Mouse (Mus musculus) midbrain, embryonic 12.5 days (tissue): ENCODE measurements around the gene Gm5767. TPM values are rescaled to one million over a fixed set of nuclear protein-coding genes. Genes with fewer than 3 reads are reported as not detected.

Source experiments
- ATAC-seq: fragments of 200-750 bp; cut with Nextera tagmentation; 2 replicates; pipeline ENCODE4 v1.8.0; 2017; ENCODE audit warnings: low read depth, moderate TSS enrichment, moderate library complexity; ENCODE audit not compliant: low FRiP score
- H3K27ac ChIP-seq: fragments of 300-500 bp; sonication (generic); replicated peaks from 2 replicates; pipeline ENCODE4 v1.5.1; 2016; ENCODE audit warnings: mild to moderate bottlenecking
- H3K27me3 ChIP-seq: fragments of 300-500 bp; sonication (generic); 2 replicates; pipeline ENCODE4 v1.6.1; 2016; ENCODE audit warnings: mild to moderate bottlenecking
- H3K36me3 ChIP-seq: fragments of 300-500 bp; sonication (generic); 2 replicates; pipeline ENCODE4 v1.6.1; 2016
- H3K4me1 ChIP-seq: fragments of 300-500 bp; sonication (generic); 2 replicates; pipeline ENCODE4 v1.6.1; 2016
- H3K4me2 ChIP-seq: fragments of 300-500 bp; sonication (generic); replicated peaks from 2 replicates; pipeline ENCODE4 v1.6.1; 2016; ENCODE audit warnings: mild to moderate bottlenecking, moderate library complexity
- H3K4me3 ChIP-seq: fragments of 300-500 bp; sonication (generic); 2 replicates; pipeline ENCODE4 v1.5.1; 2016; ENCODE audit warnings: mild to moderate bottlenecking
- H3K9ac ChIP-seq: fragments of 300-500 bp; sonication (generic); replicated peaks from 2 replicates; pipeline ENCODE4 v1.6.1; 2016; ENCODE audit warnings: mild to moderate bottlenecking, moderate library complexity
- H3K9me3 ChIP-seq: fragments of 300-500 bp; sonication (generic); 2 replicates; pipeline ENCODE4 v1.6.1; 2016; ENCODE audit warnings: mild to moderate bottlenecking
- WGBS: fragments of 180-500 bp; shearing (Covaris S2); methylation state at CpG from one replicate; pipeline ENCODE4 v1.1.7; 2016; 5-methylcytosine and 5-hydroxymethylcytosine counted together
- polyA plus RNA-seq: library from polyadenylated mRNA; unstranded; fragments of >200 nt; fragmentation: Nextera tagmentation; extraction: Ambion mirVana; gene quantifications from 2 replicates; pipeline ENCODE4 v1.2.1, GENCODE M21; 2016

The Gm5767 gene
- not detected in 2 replicates for polyA plus RNA-seq

- ATAC-seq: no peak
- Histone ChIP-seq H3K4me1 (no peaks in the 10 kb centered on the region), H3K9me3 (no peaks in the 10 kb centered on the region), H3K27me3 (0 out of 2 replicates have a peak, but pooled peaks cover 3% of the 10 kb centered on the region), H3K4me3 (no peak within 1 kb of the TSS), H3K4me2 (no peak within 1 kb of the TSS), H3K27ac (no peak within 1 kb of the TSS), H3K9ac (no peak within 1 kb of the TSS), H3K36me3 (peaks cover 5% of the 10 kb centered on the region; the same call in 1 of the 2 replicates)
- 90% methylated on average over 5 of the region's 5 CpGs for WGBS
These were observed at the start of gene Gm5767 for GRCm38 (mm10) chr16:8680470-8680869. Gm5767 (plus strand) TSS chr16:8680770.

GRCm38 (mm10) chr16:8631428-8631827, 49.1 kb upstream of the Gm5767 start:
- WGBS: 92% methylated on average over 5 of the region's 5 CpGs
- H3K27ac ChIP-seq: no peak overlapping the region
- no peaks in the 10 kb centered on the region for H3K27me3 ChIP-seq
- H3K9me3 ChIP-seq: no peaks in the 10 kb centered on the region
- H3K4me2 ChIP-seq: no peak overlapping the region
- no peak overlapping the region for H3K4me3 ChIP-seq
- H3K9ac ChIP-seq: no peak overlapping the region
- peaks cover 11% of the 10 kb centered on the region for H3K4me1 ChIP-seq
- peaks cover 21% of the 10 kb centered on the region for H3K36me3 ChIP-seq
- no peak for ATAC-seq

- ATAC-seq: no peak; the same call in none of the 2 replicates
- under 1% methylated on average over 13 of the region's 13 CpGs for WGBS
- H3K9me3 ChIP-seq: no peaks in the 10 kb centered on the region
- peak overlapping the region; percentile 86 for H3K9ac ChIP-seq
- peaks cover 26% of the 10 kb centered on the region for H3K36me3 ChIP-seq
- H3K4me1 ChIP-seq: peaks cover 22% of the 10 kb centered on the region
- H3K27me3 ChIP-seq: no peaks in the 10 kb centered on the region
- H3K4me3 ChIP-seq: peak overlapping the region; percentile 62
- H3K27ac ChIP-seq: peak overlapping the region; percentile 81
- peak overlapping the region; percentile 77 for H3K4me2 ChIP-seq
These were observed 43.7 kb upstream of the Gm5767 start for GRCm38 (mm10) chr16:8636867-8637216.

GRCm38 (mm10) chr16:8637217-8638051, 43.1 kb upstream of the Gm5767 start, which contains the start of the genes Pmm2 and Tmem186:
Pmm2 (plus strand) TSS chr16:8637674.
Tmem186 (minus strand) TSS chr16:8637712.
- H3K4me3 ChIP-seq: peak within 1 kb of the TSS; percentile 62
- WGBS: under 1% methylated on average over 59 of the region's 59 CpGs
- H3K27ac ChIP-seq: peak within 1 kb of the TSS; percentile 81
- peak within 1 kb of the TSS; percentile 77 for H3K4me2 ChIP-seq
- ATAC-seq: peak; percentile 92
- peaks cover 22% of the 10 kb centered on the region for H3K4me1 ChIP-seq
- peak within 1 kb of the TSS; percentile 86 for H3K9ac ChIP-seq
- H3K27me3 ChIP-seq: no peaks in the 10 kb centered on the region
- H3K36me3 ChIP-seq: peaks cover 22% of the 10 kb centered on the region
- no peaks in the 10 kb centered on the region for H3K9me3 ChIP-seq

DNA sequence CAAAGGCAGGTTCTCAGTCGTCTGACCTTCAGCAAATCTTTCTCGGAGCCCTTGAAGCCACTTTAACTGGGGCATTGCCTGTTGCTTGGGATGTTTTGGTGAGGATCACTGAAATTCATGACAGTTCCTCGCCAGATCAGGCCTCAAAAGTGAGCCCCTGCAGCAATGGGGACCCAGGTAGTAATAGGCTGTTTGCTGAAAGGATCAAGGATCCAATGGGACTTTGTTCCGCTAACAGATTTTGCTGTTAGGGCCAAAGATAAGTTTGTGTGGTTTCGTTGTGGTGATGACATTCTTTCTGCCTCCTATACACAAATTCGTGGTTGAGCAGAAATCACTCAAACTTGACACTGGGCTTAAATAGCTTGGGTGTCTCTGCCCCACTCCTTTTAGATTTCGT, 42.4 kb upstream of the Gm5767 start:
- Histone ChIP-seq H3K27me3 (no peaks in the 10 kb centered on the region), H3K36me3 (peaks cover 29% of the 10 kb centered on the region), H3K9ac (peak overlapping the region; percentile 86), H3K9me3 (no peaks in the 10 kb centered on the region), H3K4me1 (peaks cover 22% of the 10 kb centered on the region), H3K27ac (peak overlapping the region; percentile 81; the same call in 1 of the 2 replicates), H3K4me3 (peak overlapping the region; percentile 62), H3K4me2 (peak overlapping the region; percentile 77)
- no peak for ATAC-seq
- WGBS: 45% methylated on average over 7 of the region's 7 CpGs

DNA sequence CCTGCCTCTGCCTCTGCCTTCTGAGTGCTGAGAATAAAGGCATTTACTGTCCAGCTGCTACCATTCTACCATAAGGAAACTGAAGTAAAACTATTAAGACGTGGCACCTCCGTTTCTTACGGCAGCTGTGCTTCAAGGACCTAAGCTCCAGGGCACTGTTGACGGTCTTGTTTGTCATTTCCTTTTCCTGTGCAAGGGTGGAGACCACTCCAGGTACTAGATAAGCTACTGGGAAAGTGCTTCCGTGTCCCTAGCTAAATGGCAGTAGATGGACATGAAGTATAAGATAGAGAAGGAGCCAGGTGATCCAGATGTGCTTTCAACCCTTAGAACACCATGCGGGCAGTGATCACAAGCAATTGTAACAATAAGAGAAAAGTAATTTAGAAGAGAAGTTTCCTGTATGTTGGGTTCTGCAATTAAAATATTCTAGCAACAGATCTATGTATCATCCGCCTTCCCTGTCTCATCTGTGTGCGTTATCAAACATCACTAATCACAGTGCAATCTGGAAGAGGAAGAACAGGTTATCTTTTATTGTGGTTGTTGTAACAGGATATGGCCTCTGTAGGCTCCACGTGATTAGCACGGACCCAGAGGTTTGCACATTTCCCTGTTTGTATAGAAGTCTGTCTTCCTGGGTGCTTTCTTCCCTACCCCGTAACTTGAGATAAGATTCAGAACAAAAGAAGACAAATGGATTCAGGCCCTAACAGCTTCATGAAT, 40.9 kb upstream of the Gm5767 start:
- no peak overlapping the region for H3K4me3 ChIP-seq
- no peak overlapping the region for H3K4me2 ChIP-seq
- WGBS: 93% methylated on average over 11 of the region's 11 CpGs
- peaks cover 22% of the 10 kb centered on the region for H3K4me1 ChIP-seq
- no peaks in the 10 kb centered on the region for H3K9me3 ChIP-seq
- peaks cover 41% of the 10 kb centered on the region for H3K36me3 ChIP-seq
- no peak overlapping the region for H3K27ac ChIP-seq
- no peaks in the 10 kb centered on the region for H3K27me3 ChIP-seq
- ATAC-seq: no peak
- H3K9ac ChIP-seq: no peak overlapping the region

DNA sequence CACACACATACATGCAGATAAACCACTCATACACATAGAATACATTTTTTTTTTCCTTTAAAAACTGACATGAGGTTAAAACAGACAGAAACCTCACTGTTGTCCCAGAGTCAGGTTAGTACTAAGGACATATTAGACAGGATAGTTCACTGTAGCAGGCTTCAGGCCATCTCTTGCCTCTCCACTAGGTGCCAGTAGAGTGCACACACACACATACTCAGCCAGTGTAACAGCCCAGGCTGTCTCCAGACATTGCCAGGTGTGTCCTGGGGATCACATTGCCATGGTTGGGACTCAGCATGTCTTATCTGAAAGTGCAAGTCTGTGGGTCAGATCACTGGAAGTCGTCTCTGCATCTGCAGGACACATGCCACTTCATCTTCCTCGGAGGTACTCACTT, 36.7 kb upstream of the Gm5767 start:
- Histone ChIP-seq H3K27ac (no peak overlapping the region), H3K4me3 (no peak overlapping the region), H3K27me3 (no peaks in the 10 kb centered on the region), H3K9me3 (no peaks in the 10 kb centered on the region), H3K4me1 (peaks cover under 1% of the 10 kb centered on the region; the same call in 1 of the 2 replicates), H3K9ac (no peak overlapping the region), H3K36me3 (peaks cover 67% of the 10 kb centered on the region), H3K4me2 (no peak overlapping the region)
- WGBS: 75% methylated on average over 2 of the region's 2 CpGs
- peak; percentile 65; the same call in 1 of the 2 replicates for ATAC-seq

DNA sequence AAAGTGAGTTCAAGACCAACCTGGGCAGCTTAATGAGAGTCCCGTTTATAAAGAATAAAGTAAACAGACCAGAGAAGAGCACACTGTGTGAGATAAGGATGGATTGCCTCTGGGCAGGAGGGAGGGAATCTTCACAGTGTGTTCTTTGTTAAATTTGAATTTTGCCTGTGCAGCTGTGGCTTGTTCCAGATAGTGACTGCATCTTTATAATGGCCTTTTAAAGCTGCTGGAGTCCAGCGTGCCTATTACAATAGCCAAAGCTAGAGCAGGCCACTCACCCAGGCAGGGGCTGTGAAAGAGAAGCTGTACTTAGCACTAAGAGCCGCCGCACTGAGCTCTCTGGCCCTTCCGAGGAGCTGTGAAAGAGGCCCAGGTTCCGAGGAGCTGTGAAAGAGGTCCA, 35.0 kb upstream of the Gm5767 start:
- WGBS: 91% methylated on average over 6 of the region's 6 CpGs
- H3K36me3 ChIP-seq: peaks cover 81% of the 10 kb centered on the region
- H3K9me3 ChIP-seq: no peaks in the 10 kb centered on the region
- H3K4me3 ChIP-seq: no peak overlapping the region
- H3K27ac ChIP-seq: no peak overlapping the region
- no peak for ATAC-seq
- H3K9ac ChIP-seq: no peak overlapping the region
- no peak overlapping the region for H3K4me2 ChIP-seq
- no peaks in the 10 kb centered on the region for H3K27me3 ChIP-seq
- H3K4me1 ChIP-seq: no peaks in the 10 kb centered on the region

DNA sequence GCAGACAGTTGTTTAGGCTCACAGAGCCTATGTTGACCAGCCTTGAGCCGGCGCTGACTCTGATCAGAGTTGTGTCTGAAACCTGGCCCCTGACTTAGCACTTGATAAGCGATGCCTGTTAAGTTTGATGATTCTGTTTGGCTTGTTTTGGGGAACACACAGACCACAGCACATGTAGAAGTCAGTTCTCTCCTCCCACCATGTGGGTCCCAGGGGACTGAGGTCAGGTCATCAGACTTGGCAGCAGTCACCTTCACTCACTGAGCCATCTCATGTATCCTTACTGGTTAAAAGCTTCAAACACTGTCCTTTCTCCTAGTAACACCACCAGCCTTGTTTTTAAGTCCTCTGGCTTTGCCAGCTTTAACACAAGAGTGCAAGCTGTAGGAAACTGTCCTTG, 30.6 kb upstream of the Gm5767 start:
- H3K36me3 ChIP-seq: peaks cover 85% of the 10 kb centered on the region
- H3K4me2 ChIP-seq: no peak overlapping the region
- H3K9ac ChIP-seq: no peak overlapping the region
- H3K27ac ChIP-seq: no peak overlapping the region
- no peak overlapping the region for H3K4me3 ChIP-seq
- no peak for ATAC-seq
- no peaks in the 10 kb centered on the region for H3K9me3 ChIP-seq
- H3K27me3 ChIP-seq: no peaks in the 10 kb centered on the region
- 99% methylated on average over 3 of the region's 3 CpGs for WGBS
- H3K4me1 ChIP-seq: no peaks in the 10 kb centered on the region

DNA sequence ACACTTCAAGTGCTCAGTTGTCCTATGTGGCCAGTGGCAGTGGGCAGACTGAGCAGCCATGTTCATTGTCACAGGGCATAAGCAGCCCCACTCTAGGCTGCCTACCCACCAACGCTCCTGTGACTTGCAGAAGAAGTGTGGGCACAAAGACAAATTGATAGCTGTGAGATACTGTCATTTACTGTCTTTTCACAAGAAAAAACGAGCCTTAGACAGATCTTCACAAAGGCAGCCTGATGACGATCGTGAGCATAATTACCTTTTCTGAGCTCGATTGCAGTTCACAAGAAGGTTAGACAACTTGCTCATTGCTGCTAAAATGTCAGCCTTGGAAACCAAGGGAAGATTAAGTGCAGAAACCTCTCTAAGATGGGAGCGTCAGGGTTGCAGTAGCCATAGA, 25.5 kb upstream of the Gm5767 start:
- H3K27ac ChIP-seq: no peak overlapping the region
- no peaks in the 10 kb centered on the region for H3K4me1 ChIP-seq
- no peaks in the 10 kb centered on the region for H3K9me3 ChIP-seq
- no peaks in the 10 kb centered on the region for H3K27me3 ChIP-seq
- no peak overlapping the region for H3K9ac ChIP-seq
- H3K4me2 ChIP-seq: no peak overlapping the region
- no peak for ATAC-seq
- peaks cover 76% of the 10 kb centered on the region for H3K36me3 ChIP-seq
- WGBS: 90% methylated on average over 6 of the region's 6 CpGs
- H3K4me3 ChIP-seq: no peak overlapping the region

- peaks cover 79% of the 10 kb centered on the region for H3K36me3 ChIP-seq
- no peaks in the 10 kb centered on the region for H3K27me3 ChIP-seq
- H3K4me2 ChIP-seq: no peak overlapping the region
- no peak for ATAC-seq
- no peak overlapping the region for H3K9ac ChIP-seq
- no peaks in the 10 kb centered on the region for H3K4me1 ChIP-seq
- no peak overlapping the region for H3K4me3 ChIP-seq
- 86% methylated on average over 9 of the region's 9 CpGs for WGBS
- H3K27ac ChIP-seq: no peak overlapping the region
- no peaks in the 10 kb centered on the region for H3K9me3 ChIP-seq
These were observed 25.0 kb upstream of the Gm5767 start for GRCm38 (mm10) chr16:8655599-8655998.

DNA sequence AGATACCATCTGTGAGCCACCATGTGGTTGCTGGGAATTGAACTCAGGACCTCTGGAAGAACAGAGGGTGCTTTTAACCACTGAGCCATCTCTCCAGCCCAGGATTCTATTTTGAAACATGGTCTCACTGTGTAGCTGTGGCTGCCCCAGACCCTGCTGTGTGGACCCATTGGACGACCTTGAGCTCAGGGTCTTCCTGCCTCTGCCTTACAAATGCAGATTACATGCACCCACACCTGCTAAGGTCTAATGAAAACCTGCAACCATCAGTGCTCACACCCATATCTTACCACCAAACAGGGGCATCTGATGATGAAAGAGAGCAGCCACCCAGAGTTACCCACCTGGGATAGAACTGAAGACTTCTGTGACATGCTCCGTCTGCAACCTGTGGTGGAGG, 24.3 kb upstream of the Gm5767 start:
- peaks cover 78% of the 10 kb centered on the region for H3K36me3 ChIP-seq
- no peak overlapping the region for H3K4me3 ChIP-seq
- no peak overlapping the region for H3K4me2 ChIP-seq
- H3K9ac ChIP-seq: no peak overlapping the region
- ATAC-seq: no peak
- H3K27ac ChIP-seq: no peak overlapping the region
- no peaks in the 10 kb centered on the region for H3K27me3 ChIP-seq
- WGBS: 86% methylated on average over 2 of the region's 2 CpGs
- no peaks in the 10 kb centered on the region for H3K4me1 ChIP-seq
- no peaks in the 10 kb centered on the region for H3K9me3 ChIP-seq
